Mouse (Mus musculus) liver, adult 2 months (tissue): ENCODE data around the gene Fbn1.

Experiments
- CTCF ChIP-seq: fragments of 200-500 bp; IDR thresholded peaks from 2 replicates; pipeline ENCODE4 v1.5.1; 2011; ENCODE audit warnings: low read depth, low read length, control low read depth
- POLR2A ChIP-seq: fragments of 200-500 bp; IDR thresholded peaks from 2 replicates; pipeline ENCODE4 v1.6.1; 2011; ENCODE audit warnings: low read length, control low read depth; ENCODE audit not compliant: insufficient read depth; ENCODE audit errors: extremely low read depth

DNA sequence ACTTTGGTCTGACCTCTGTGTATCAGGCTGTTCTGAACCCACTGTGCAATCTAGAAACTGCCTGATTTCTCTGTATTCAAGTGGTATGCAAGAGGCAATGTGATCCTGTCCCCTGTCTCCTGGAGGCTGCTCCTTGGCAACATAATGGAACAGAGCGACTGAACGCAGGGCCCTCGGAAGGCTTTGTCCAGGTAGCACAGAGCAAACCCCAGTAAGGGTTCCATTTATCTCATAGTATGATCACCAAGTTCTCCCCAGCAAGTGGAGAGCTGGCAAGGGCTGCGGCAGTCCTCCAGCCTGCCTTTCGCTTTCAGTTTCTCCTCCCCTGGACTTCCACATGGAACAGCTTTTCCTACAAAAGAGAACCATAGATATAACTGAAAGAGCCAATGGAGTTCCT lies 588 bp upstream of the Fbn1 start:
- TF ChIP-seq CTCF (no peak), POLR2A (no peak)
